Mouse (Mus musculus) midbrain, embryonic 14.5 days (tissue): ENCODE measurements around the gene Timm17a. TPM values are rescaled to one million over a fixed set of nuclear protein-coding genes. Genes with fewer than 3 reads are reported as not detected.

ENCODE experiments used
- ATAC-seq: fragments of 200-750 bp; cut with Nextera tagmentation; 2 replicates; pipeline ENCODE4 v1.8.0; 2017; ENCODE audit warnings: moderate number of reproducible peaks, moderate library complexity; ENCODE audit not compliant: low FRiP score, low TSS enrichment
- DNase-seq: peaks from one replicate; pipeline ENCODE4 v3.0.0-alpha.2; 2015
- H3K27ac ChIP-seq: fragments of 300-500 bp; sonication (generic); replicated peaks from 2 replicates; pipeline ENCODE4 v1.5.1; 2014; ENCODE audit warnings: mild to moderate bottlenecking, low read depth, low read length, moderate library complexity
- H3K27me3 ChIP-seq: fragments of 300-500 bp; sonication (generic); 2 replicates; pipeline ENCODE4 v1.6.1; 2014; ENCODE audit warnings: low read length, control low read depth, mixed read lengths; ENCODE audit not compliant: control insufficient read depth, insufficient read depth
- H3K36me3 ChIP-seq: fragments of 300-500 bp; sonication (generic); 2 replicates; pipeline ENCODE4 v1.6.1; 2014; ENCODE audit warnings: low read length, control low read depth; ENCODE audit not compliant: control insufficient read depth, insufficient read depth
- H3K4me1 ChIP-seq: fragments of 300-500 bp; sonication (generic); 2 replicates; pipeline ENCODE4 v1.6.1; 2014; ENCODE audit warnings: mild to moderate bottlenecking, antibody characterized with exemption, low read length, control low read depth; ENCODE audit not compliant: control insufficient read depth, insufficient read depth
- H3K4me2 ChIP-seq: fragments of 300-500 bp; sonication (generic); 2 replicates; pipeline ENCODE4 v1.6.1; 2014; ENCODE audit warnings: mild to moderate bottlenecking, low read length, moderate library complexity
- H3K4me3 ChIP-seq: fragments of 300-500 bp; sonication (generic); replicated peaks from 2 replicates; pipeline ENCODE4 v1.5.1; 2014; ENCODE audit warnings: low read depth, low read length
- H3K9ac ChIP-seq: fragments of 300-500 bp; sonication (generic); replicated peaks from 2 replicates; pipeline ENCODE4 v1.6.1; 2014; ENCODE audit warnings: mild to moderate bottlenecking, low read length, moderate library complexity
- H3K9me3 ChIP-seq: fragments of 300-500 bp; sonication (generic); 2 replicates; pipeline ENCODE4 v1.6.1; 2016; ENCODE audit warnings: low read length, control low read depth, mixed read lengths; ENCODE audit not compliant: control insufficient read depth
- WGBS: fragments of 180-500 bp; shearing (Covaris S2); extraction: QIAGEN DNeasy Blood & Tissue Kit; methylation state at CpG from one replicate; pipeline ENCODE4 v1.1.7; 2014; 5-methylcytosine and 5-hydroxymethylcytosine counted together
- polyA plus RNA-seq: library from polyadenylated mRNA; unstranded; fragments of >200 nt; fragmentation: Nextera tagmentation; extraction: Ambion mirVana; gene quantifications from 2 replicates; pipeline ENCODE4 v1.2.1, GENCODE M21; 2014

Gene Timm17a
- polyA plus RNA-seq, 1 experiment from 2014 or later: 136 TPM

- Histone ChIP-seq H3K4me3 (no peak overlapping the region), H3K36me3 (no peaks in the 10 kb centered on the region), H3K27ac (no peak overlapping the region), H3K9ac (no peak overlapping the region), H3K4me1 (no peaks in the 10 kb centered on the region), H3K27me3 (no peaks in the 10 kb centered on the region), H3K4me2 (no peak overlapping the region), H3K9me3 (no peaks in the 10 kb centered on the region)
- DNase-seq (no peak), ATAC-seq (no peak)
- 71% methylated on average over 6 of the region's 6 CpGs for WGBS
Observed at GRCm38 (mm10) chr1:135330578-135330977, 17.0 kb upstream of the Timm17a start.

GRCm38 (mm10) chr1:135328368-135328767 lies 14.8 kb upstream of the Timm17a start:
- DNase-seq: no peak
- 71% methylated on average over 5 of the region's 5 CpGs for WGBS
- no peaks in the 10 kb centered on the region for H3K4me1 ChIP-seq
- H3K9me3 ChIP-seq: no peaks in the 10 kb centered on the region
- ATAC-seq: no peak
- H3K27ac ChIP-seq: no peak overlapping the region
- H3K9ac ChIP-seq: no peak overlapping the region
- H3K4me2 ChIP-seq: no peak overlapping the region
- no peaks in the 10 kb centered on the region for H3K27me3 ChIP-seq
- no peaks in the 10 kb centered on the region for H3K36me3 ChIP-seq
- no peak overlapping the region for H3K4me3 ChIP-seq

- ATAC-seq: no peak
- H3K9ac ChIP-seq: no peak overlapping the region
- no peaks in the 10 kb centered on the region for H3K9me3 ChIP-seq
- no peaks in the 10 kb centered on the region for H3K27me3 ChIP-seq
- H3K27ac ChIP-seq: no peak overlapping the region
- 78% methylated on average over 2 of the region's 2 CpGs for WGBS
- H3K4me3 ChIP-seq: no peak overlapping the region
- DNase-seq: no peak
- no peak overlapping the region for H3K4me2 ChIP-seq
- no peaks in the 10 kb centered on the region for H3K36me3 ChIP-seq
- H3K4me1 ChIP-seq: no peaks in the 10 kb centered on the region
Observed at GRCm38 (mm10) chr1:135325934-135326333, 12.4 kb upstream of the Timm17a start.

DNA sequence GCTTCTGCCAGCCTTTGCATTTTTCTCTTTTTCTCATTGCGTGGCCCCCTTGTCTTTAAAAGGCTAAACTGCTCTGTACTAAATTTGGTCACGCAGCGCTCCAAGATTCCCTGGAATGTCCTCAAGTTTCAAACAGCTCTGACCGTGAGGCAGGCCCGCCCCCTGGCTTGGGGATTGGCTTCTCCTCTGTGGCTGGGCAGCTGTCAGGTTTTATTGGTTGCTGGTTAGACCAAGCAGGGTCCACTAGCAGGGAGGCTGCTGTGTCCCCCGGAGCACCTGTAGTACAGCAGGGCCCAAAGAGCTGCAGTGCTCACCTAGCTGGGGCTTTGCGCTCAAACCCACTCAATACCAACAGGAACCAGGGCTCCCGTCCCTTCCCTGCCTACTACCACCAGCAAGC lies 11.0 kb upstream of the Timm17a start, which contains the start of gene Lmod1:
TSS of gene Lmod1 (plus strand) at position 237 of the 400 bp plus-strand sequence.
- Histone ChIP-seq H3K27me3 (no peaks in the 10 kb centered on the region), H3K9ac (no peak within 1 kb of the TSS), H3K36me3 (no peaks in the 10 kb centered on the region), H3K4me2 (no peak within 1 kb of the TSS), H3K4me3 (no peak within 1 kb of the TSS), H3K4me1 (no peaks in the 10 kb centered on the region), H3K27ac (no peak within 1 kb of the TSS), H3K9me3 (no peaks in the 10 kb centered on the region)
- DNase-seq (peak; percentile 7), ATAC-seq (no peak)
- WGBS: 16% methylated on average over 8 of the region's 8 CpGs

- Histone ChIP-seq H3K4me1 (no peaks in the 10 kb centered on the region), H3K4me3 (no peak overlapping the region), H3K27me3 (no peaks in the 10 kb centered on the region), H3K4me2 (no peak overlapping the region), H3K9ac (no peak overlapping the region), H3K9me3 (no peaks in the 10 kb centered on the region), H3K27ac (no peak overlapping the region), H3K36me3 (no peaks in the 10 kb centered on the region)
- 91% methylated on average over 7 of the region's 7 CpGs for WGBS
- DNase-seq (no peak), ATAC-seq (no peak)
Observed at GRCm38 (mm10) chr1:135323367-135323901, 9.9 kb upstream of the Timm17a start.

DNA sequence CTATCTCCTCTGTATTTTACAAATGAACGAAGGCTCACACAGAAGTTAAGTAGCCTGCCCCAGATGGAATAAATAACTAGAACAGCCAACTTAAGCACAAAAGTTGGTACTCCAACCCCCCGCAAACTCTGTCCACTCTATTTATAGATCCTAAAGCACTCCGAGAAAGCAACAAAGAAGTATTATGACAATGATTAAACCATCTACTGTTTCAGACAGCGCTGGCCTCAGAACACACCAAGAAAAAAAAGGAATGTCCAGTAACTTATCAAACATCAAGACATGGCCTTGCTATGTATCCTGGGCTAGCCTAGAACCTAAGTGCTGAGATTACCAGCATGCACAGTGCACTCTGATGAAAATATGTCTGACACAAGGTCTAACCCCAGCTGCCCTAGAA lies 1.4 kb downstream of the Timm17a start:
- H3K4me3 ChIP-seq: peak overlapping the region; percentile 97
- H3K27me3 ChIP-seq: no peaks in the 10 kb centered on the region
- no peak overlapping the region for H3K27ac ChIP-seq
- peak overlapping the region; percentile 97 for H3K9ac ChIP-seq
- 93% methylated on average over 4 of the region's 4 CpGs for WGBS
- DNase-seq (no peak), ATAC-seq (no peak)
- peak overlapping the region; percentile 64 for H3K4me2 ChIP-seq
- H3K9me3 ChIP-seq: no peaks in the 10 kb centered on the region
- peaks cover 21% of the 10 kb centered on the region for H3K36me3 ChIP-seq
- peaks cover 12% of the 10 kb centered on the region for H3K4me1 ChIP-seq

- Histone ChIP-seq H3K9me3 (no peaks in the 10 kb centered on the region), H3K4me2 (no peak overlapping the region), H3K4me1 (peaks cover 12% of the 10 kb centered on the region), H3K36me3 (peaks cover 26% of the 10 kb centered on the region), H3K27me3 (no peaks in the 10 kb centered on the region), H3K4me3 (no peak overlapping the region), H3K9ac (no peak overlapping the region), H3K27ac (no peak overlapping the region)
- WGBS: 86% methylated on average over 6 of the region's 6 CpGs
- DNase-seq (no peak), ATAC-seq (no peak)
Observed at GRCm38 (mm10) chr1:135311356-135311755, 2.2 kb downstream of the Timm17a start.

GRCm38 (mm10) chr1:135290908-135291307 lies 22.7 kb downstream of the Timm17a start:
- Histone ChIP-seq H3K36me3 (peaks cover 19% of the 10 kb centered on the region), H3K27me3 (no peaks in the 10 kb centered on the region), H3K4me2 (no peak overlapping the region), H3K9me3 (no peaks in the 10 kb centered on the region), H3K4me1 (no peaks in the 10 kb centered on the region), H3K9ac (no peak overlapping the region), H3K4me3 (no peak overlapping the region), H3K27ac (no peak overlapping the region)
- 68% methylated on average over 5 of the region's 5 CpGs for WGBS
- DNase-seq (peak; percentile 30), ATAC-seq (no peak)

- no peak for ATAC-seq
- no peak overlapping the region for H3K27ac ChIP-seq
- no peak for DNase-seq
- H3K27me3 ChIP-seq: no peaks in the 10 kb centered on the region
- WGBS: 83% methylated on average over 2 of the region's 2 CpGs
- H3K9me3 ChIP-seq: no peaks in the 10 kb centered on the region
- no peak overlapping the region for H3K4me2 ChIP-seq
- no peak overlapping the region for H3K4me3 ChIP-seq
- H3K36me3 ChIP-seq: no peaks in the 10 kb centered on the region
- no peak overlapping the region for H3K9ac ChIP-seq
- H3K4me1 ChIP-seq: peaks cover 6% of the 10 kb centered on the region
Observed at GRCm38 (mm10) chr1:135286311-135286710, 27.3 kb downstream of the Timm17a start.
